Mouse (Mus musculus) layer of hippocampus, adult 2 months (tissue): ENCODE measurements around the gene Zfx. TPM values are rescaled to one million over a fixed set of nuclear protein-coding genes. Genes with fewer than 3 reads are reported as not detected.

Source experiments
- DNase-seq, 2 experiments: peaks; one replicate each; pipeline ENCODE4 v3.0.0; 2022; ENCODE audit warnings: low spot score in 2 of 2
- H3K27ac ChIP-seq: fragments of 200-600 bp; 2 replicates; pipeline ENCODE4 v1.8.1; 2022
- H3K4me3 ChIP-seq: fragments of 200-600 bp; 2 replicates; pipeline ENCODE4 v1.8.1; 2022; ENCODE audit warnings: mild to moderate bottlenecking
- CTCF ChIP-seq: fragments of 200-600 bp; conservative IDR thresholded peaks from 2 replicates; pipeline ENCODE4 v1.8.1; 2022; ENCODE audit warnings: antibody characterized with exemption, mild to moderate bottlenecking, moderate library complexity
- long read RNA-seq, 2 experiments: library from polyadenylated mRNA; stranded (forward); transcript quantifications; one replicate each; pipeline ENCODE4 v2.0.0; 2021; ENCODE audit warnings: borderline mapping rate in 2 of 2
- total RNA-seq, 2 experiments: library from RNA; stranded (reverse); gene quantifications; 2 replicates each; pipeline ENCODE4 v1.2.3; 2021

Zfx gene
- total RNA-seq, result 10 to 100 TPM; 34.2 to 38.4 TPM
- long read RNA-seq, experiment 1, full-length matches to known transcripts, result 2 of 2 reads
- long read RNA-seq, experiment 1, partial matches to known transcripts, result 0 of 2 reads
- long read RNA-seq, experiment 1, other reads (novel, unspliced or antisense), result 0 of 2 reads
- long read RNA-seq, experiment 2, full-length matches to known transcripts, result 1 of 5 reads
- long read RNA-seq, experiment 2, partial matches to known transcripts, result 1 of 5 reads
- long read RNA-seq, experiment 2, other reads (novel, unspliced or antisense), result 3 of 5 reads

DNA sequence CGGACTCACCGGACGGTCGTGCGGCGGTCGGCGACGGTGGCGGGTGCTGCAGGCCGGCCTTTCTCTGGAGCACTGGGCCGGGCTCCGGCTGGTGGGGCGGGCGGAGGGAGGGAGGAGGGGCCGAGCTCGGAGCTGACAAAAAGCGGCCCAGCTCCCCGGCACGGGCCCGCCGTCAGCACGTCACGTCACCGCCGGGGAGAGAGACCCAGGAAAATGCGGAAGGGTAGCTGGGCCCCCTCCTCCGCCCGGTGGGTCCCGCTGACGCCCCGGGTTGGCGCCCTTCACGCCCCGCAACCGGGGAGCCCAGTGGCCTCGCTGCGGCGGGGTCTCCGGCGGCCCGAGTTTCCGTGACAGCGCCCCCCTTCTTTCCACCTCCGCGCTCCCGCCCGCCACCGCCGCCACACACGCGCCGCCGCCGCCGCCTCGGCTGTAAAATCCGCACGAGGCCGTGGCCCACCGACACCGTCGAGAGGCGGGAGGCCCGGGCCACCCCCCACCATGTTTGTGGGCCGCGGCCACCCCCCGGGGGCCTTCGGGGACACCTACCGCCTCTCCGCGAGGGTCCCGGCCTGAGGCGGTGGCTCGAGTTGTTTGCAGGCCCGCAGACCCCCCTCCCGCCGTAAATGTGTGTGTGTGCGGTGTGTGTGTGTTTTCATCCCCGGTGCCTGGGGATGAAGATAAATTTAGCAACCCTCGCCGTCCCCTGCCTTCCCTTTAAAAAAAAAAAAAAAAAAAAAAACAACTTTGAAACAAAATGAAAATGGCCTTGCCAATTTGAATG, at the start of gene Zfx:
Zfx (minus strand) TSS at position 644 of the 781 bp plus-strand sequence.
- peak; percentile 30 to 40 for DNase-seq
- peak; percentile 46 for TF ChIP-seq CTCF
- peak within 1 kb of the TSS; percentile 98 for H3K27ac ChIP-seq
- peak within 1 kb of the TSS; percentile 66 for H3K4me3 ChIP-seq

DNA sequence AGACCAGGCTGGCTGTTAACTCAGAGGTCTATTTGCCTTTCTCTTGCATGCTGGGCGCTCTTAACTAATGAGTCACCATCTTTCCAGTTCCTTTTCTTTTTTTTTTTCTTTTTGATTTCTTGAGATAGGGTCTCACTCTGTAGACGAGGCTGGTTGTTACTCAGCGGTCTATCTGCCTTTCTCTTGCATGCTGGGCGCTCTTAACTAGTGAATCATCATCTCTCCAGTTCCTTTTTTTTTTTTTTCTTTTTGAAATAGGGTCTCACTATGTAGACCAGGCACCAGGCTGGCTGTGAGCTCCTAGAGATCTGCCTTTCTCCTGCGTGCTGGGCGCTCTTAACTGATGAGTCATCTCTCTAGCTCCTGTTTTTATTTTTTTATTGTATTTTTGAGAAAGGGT, 45.8 kb upstream of the Zfx start:
- DNase-seq, result no peak
- no peak overlapping the region for H3K4me3 ChIP-seq
- no peak overlapping the region for H3K27ac ChIP-seq
- TF ChIP-seq CTCF, result no peak

DNA sequence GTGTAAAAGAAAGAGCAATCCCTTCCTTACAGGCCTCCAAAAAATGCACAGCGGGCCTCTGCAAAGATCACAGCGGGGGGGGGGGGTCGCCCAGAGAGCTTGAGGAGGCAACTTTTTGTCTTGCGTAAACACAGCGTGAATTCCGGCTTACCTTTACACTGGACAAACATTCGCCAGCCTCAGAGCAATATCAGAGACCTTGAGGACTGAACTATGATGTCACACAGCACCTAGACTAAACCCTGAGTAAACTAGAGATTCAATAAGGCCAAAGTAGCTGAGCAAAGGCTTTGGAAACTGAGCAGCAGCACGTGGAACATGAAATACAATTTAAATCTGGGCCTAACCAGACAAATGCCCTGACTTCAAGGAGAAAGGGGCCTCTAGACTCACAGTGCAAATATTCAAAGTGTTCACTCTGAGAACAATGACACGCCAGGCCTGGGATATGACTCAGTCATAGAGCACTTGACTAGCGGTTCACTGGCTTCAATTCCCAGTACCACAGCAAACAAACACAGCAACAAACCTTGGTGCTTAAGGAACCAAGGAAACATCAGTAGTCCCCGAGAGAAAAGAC, 28.8 kb upstream of the Zfx start:
- no peak for DNase-seq
- no peak for TF ChIP-seq CTCF
- no peak overlapping the region for H3K27ac ChIP-seq
- H3K4me3 ChIP-seq, result no peak overlapping the region

DNA sequence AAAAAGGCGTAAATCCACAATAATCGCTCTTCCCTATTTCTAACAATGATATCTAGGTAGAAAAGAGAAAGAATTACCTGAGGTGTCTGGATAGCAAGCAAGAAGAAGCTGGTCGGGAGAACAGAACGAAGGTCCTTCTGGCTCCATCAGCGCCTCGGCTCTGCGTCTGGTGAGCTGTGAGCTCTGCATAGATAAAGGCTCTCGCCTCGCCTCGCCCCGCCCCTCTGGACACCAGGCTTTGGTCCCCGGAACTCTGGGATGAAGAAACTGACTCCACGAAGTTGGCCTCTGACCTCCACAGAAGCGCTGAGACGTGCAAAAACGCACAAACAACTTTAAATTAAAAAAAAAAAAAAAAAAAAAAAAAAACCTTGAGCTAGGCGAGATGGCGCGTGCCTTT, 27.0 kb upstream of the Zfx start:
- H3K27ac ChIP-seq, result no peak overlapping the region
- no peak for DNase-seq
- TF ChIP-seq CTCF, result no peak
- no peak overlapping the region for H3K4me3 ChIP-seq

DNA sequence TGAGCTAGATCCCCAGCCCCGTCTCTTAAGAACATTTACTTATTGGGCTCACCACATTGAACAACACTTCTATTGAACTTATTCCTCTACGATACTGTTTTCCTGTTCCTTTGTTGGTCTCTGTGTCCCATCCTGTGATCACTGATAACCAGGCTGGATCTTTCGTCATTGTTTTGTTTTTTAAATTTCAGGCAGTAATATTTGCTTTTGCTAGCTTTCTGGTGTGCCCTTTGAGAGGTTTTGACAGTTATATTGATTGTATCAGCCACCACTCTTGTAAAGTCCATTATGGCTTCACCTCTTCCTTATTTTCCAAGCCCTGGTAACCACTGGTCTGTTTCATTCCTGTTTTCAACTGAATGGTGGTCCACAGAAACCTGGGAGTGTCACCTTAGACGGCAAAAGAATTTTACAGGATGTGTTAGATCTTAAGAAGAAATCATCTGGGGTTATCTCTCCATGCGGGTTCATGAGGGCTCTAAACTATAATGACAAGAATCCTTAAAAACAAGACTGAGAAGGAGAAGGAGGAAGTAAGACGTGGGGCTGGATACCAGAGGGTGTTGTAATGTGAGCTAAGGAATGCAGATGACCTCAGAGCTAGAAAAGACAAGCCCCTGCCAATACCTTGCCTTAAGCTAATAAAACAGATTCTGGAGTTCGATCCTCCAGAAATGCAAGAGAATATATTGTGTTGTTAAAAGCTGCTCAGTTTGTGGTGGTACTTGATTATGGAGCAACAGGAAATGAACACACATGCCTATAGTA, 18.7 kb upstream of the Zfx start:
- no peak for DNase-seq
- Histone ChIP-seq H3K4me3 (no peak overlapping the region), H3K27ac (no peak overlapping the region)
- TF ChIP-seq CTCF, result no peak

DNA sequence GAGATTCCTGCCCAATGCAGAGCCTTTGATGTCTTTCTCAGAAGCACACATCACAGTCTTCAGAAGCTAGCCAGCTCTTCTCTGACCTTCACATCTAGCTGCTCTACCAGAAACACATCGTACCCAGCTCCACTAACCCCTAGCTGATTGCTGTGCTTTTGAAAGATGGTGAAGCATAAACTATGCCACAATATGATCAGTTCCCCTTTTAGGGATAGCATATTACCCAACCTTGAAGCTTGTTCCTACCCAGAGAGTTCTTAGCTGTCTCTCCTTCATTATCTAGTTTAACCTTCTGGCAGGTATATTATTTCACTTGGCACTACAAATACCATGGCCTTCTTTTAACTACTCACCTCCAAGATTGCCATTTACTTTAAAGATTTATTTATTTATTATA, 16.6 kb upstream of the Zfx start:
- no peak overlapping the region for H3K4me3 ChIP-seq
- no peak for TF ChIP-seq CTCF
- DNase-seq, result no peak
- no peak overlapping the region for H3K27ac ChIP-seq

DNA sequence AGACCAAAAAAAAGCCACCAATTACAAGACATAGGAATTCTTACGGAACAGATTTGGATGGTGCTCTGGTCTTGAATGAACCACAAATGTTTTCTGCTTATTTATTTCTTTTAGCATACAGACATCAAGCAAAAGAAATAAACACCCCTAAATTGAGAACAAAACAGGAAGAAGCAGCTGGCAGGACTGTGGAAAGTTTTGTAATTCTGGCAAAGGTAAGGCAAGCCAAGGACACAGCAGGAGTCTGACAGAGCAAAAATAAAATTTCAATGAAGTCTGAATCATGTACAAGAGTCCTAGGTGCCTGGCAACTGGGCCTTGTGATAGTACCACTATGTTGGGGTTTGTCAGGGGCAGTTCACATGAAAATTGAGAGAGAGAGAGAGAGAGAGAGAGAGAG, 14.8 kb upstream of the Zfx start:
- Histone ChIP-seq H3K27ac (no peak overlapping the region), H3K4me3 (no peak overlapping the region)
- no peak for DNase-seq
- TF ChIP-seq CTCF, result no peak

DNA sequence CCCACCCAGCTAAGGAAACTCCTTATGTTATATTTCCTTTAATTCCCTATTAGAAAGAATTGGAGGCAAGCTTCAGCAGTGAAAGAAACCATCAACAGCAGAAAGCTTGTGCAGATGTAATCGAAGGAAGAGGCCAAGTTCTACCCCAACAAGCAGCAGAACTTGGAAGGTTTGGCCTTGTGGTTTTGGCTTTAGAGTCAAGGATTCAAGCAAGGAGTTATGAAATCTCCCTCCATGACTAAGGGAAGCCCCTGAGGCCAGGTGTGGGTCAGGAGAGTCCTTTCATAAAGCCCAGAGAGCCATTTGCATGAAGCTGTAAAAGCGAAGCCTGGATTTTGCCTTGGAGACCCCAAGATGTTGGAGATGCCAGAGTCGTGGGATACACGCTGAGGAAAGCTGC, 11.6 kb upstream of the Zfx start:
- TF ChIP-seq CTCF, result no peak

DNA sequence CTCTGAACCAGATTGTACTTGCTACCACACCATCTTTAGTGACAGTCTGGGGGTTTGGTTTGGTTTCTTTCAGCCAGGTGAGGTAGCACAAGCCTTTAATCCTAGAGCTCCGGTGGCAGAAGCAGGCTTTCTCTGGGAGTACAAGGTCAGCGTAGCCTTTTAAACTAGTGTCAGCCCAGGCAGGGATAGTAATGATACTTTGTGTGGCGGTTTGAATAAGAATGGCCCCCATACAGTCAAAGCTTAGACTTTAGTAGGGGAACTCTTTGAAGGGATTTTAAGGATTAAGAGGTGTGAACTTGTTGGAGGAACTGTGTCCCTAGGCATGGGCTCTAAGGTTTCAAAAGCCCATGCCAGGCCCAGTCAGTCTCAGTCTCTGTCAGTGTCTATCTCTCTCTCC, 10.0 kb upstream of the Zfx start:
- Histone ChIP-seq H3K27ac (no peak overlapping the region), H3K4me3 (no peak overlapping the region)
- no peak for TF ChIP-seq CTCF
- no peak for DNase-seq

More for the DNA sequence above, 11.6 kb upstream of the Zfx start:
- DNase-seq, result no peak
- Histone ChIP-seq H3K27ac (no peak overlapping the region), H3K4me3 (no peak overlapping the region)

DNA sequence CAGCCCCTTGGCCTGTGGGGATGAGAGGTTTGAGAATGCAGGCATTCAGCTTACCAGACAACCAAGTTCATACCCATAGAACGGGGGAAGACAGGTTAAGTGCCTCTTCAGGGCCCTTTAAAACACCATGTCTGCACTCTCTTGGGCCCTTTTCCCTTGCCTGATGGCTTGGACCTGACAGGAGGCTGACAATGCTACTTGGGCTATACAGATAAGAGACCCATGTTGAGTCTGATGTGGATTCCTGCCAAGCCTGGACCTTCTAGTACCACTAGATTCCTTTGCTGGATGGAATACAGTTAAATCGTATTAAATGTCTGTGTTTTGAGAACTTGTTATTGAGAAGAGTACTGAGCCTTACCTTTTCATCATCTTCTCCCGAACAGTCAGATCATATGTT, 8.7 kb upstream of the Zfx start:
- TF ChIP-seq CTCF, result no peak
- Histone ChIP-seq H3K4me3 (no peak overlapping the region), H3K27ac (no peak overlapping the region)
- DNase-seq, result no peak

DNA sequence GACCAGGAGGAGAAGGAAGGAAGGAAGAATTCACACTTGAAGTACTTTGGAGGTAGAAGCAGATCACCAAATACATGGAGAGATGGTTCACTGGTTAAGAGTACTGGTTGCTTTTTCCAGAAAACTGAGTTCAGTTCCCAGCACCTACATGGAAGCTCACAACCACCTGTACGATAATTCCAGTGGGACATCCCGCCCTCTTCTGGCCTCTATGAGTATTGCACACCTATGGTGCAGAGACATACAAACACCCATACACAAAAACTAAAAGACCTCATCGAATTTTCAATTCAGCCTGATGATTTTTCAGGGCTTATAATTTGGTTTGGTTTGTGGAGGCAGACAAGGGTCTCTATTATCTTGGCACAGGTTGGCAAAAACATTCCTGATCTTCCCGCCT, 6.2 kb upstream of the Zfx start:
- TF ChIP-seq CTCF, result peak; percentile 25; the same call in 1 of the 2 replicates
- no peak for DNase-seq
- Histone ChIP-seq H3K27ac (no peak overlapping the region), H3K4me3 (no peak overlapping the region)

DNA sequence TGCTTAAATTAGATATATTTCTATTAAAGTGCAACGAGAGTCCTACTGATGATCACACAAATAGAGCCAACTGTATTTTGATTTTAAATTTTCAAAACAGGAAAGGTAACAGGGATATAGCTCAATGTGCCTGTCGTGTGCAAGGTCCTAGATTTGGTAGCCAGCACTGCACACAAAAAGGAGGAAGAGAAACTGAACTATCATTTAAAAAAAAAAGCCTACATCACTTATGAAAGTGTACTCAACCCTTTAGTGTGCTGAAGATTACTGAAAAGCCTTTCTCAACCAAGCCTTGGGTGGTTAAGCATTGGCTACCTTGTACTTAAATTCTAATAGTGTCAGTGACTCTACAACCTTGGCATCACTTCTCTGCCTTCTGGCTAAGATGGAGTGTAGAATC, 2.4 kb upstream of the Zfx start:
- no peak overlapping the region for H3K27ac ChIP-seq
- DNase-seq, result no peak
- no peak for TF ChIP-seq CTCF
- no peak overlapping the region for H3K4me3 ChIP-seq

DNA sequence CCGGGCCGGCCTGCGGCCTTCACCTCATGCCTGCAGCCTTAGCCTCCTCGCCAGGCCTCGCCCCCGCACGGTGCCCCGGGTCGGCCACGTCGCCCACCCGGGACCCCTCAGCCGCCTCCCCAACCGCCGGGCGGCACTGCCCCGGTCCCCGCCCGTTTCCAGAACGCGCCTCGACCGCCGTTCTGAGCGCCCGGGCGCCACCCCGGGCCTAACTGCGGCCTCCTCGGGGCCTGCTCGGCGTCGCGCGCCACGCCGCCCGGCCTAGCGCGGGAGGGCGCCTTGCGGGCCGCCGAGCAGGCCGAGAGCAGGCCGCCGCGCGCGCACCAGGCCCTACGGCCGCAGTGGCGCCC, 818 bp downstream of the Zfx start:
- peak overlapping the region; percentile 66 for H3K4me3 ChIP-seq
- TF ChIP-seq CTCF, result no peak
- peak overlapping the region; percentile 98 for H3K27ac ChIP-seq
- DNase-seq, result no peak
